Mouse (Mus musculus) kidney, postnatal 4 days (tissue): Measurements from ENCODE around the gene Oxsm.

ENCODE experiments used
- DNase-seq, 2 experiments: peaks; one replicate each; pipeline ENCODE4 v3.0.0; 2021; ENCODE audit warnings: mixed read lengths in 2 of 2

Gene Oxsm

DNA sequence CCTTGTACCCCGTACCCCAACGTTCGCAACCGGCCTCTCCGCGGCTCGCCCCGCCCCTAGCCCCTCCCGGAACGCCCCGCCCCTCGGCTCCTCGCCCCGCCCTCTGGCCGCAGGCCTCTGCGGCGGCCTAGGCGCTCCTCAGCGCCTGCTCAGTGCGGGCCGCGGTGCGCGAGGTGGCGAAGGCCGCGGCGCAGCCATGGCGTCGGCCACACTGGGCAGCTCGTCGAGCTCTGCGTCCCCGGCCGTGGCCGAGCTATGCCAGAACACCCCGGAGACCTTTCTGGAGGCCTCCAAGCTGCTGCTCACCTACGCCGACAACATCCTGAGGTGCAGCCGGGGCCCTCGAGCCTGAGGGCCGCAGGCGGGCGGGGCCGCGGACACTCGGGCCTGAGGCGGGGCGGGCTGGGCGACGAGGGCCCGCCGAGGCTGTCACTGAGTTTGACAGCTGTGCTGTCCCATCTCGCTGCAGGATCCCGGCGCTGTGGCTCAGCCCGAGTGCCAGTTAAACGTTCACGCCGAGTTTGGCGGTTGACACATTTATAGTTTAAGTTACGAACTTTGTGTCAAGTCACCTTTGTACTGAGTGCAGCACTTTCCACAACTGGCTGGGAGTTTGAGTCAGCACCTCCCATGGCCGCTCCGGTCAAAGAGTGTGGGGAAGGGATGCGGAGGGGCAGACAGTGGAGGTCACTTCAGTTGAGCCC, at the start of gene Oxsm, which contains the start of gene Ngly1:
Oxsm (minus strand) TSS at position 638 of the 704 bp plus-strand sequence.
Ngly1 (plus strand) TSS at position 110 of the 704 bp plus-strand sequence.
- DNase-seq: peak; percentile 93 to 94

DNA sequence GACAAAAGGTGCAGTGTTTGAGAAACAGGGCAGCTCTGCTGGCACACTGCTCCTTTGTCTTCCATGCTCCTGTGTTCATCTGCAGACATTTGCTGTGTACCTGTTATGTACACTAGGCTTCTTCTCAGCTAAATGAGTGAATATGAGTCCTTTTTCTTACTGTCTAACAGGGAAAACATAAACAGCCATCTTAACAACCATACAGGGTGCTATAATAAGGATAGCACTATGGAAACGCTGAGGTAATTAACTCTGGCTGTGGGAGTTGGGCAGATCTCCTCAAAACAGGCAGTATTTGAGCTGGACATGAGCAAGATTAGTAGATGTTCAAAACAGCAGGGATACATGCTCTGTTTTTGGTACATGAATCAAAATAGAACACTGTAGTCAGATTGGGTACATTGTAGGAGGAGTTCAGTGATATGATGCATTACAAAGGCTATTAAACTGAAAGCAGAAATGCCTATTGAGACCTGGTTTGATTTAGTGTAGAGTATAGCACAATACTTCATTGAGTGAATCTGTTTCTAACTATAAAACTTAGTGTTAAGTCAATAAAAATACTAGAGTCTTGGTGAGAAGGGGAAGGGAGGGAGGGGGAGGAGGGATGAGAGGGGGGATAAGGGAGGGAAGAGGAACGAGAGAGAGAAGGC, 47.3 kb upstream of the Oxsm start:
- no peak for DNase-seq

DNA sequence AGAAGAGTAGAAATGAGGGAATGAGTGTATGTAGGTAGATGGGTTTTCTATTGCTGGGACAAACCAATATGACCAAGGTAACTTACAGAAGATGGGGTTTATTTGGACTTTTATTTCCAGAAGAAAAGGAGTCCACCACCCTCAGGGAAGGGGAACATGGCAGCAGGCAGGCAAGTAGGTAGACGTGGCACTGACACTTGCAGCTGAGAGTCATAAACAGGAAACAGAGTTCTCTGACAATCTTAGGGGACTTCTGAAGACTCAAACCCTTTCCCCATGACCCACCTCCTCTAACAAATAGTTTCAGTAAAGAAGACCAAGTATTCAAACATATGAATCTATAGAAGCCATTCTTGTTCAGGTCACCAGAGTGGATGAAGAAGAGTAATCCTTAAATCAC, 44.3 kb upstream of the Oxsm start:
- DNase-seq: no peak

DNA sequence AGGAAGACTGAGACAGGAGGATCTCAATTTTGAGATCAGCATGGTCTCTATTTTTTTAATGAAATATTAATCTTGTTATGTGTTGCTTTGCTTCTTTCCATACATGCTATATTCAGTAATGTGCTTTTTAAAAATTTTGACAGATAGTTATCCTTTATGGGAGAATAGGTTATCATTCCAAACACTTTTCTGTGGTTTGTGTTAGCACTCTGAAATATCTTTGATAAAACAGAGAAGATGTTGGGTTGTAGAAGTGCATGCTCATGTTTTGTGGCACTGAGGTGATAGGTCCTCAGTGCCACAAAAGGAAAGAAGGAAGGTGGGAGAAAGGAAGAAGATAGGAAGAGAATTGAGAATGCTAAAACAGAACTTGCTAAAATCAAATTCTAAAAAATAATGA, 43.4 kb upstream of the Oxsm start:
- DNase-seq: no peak

DNA sequence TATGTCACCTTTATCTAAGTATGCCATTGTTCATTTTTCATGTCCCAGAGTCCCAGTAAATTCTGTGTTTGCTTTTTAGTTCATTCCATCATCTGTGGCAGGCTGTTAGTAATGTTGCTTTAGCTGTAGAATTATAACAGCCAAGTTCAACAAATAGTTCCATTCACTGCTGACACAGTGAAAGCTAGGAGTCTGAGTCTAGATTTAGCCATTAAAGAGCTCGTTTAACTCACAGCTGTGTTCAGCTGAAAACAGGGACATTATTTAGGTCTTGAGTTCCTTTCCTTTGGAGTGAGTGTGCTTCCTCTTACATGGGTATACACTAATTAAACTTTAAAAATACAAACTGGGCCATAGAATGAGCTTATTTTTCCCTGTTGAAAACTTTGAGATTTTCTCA, 42.8 kb upstream of the Oxsm start:
- DNase-seq: no peak

DNA sequence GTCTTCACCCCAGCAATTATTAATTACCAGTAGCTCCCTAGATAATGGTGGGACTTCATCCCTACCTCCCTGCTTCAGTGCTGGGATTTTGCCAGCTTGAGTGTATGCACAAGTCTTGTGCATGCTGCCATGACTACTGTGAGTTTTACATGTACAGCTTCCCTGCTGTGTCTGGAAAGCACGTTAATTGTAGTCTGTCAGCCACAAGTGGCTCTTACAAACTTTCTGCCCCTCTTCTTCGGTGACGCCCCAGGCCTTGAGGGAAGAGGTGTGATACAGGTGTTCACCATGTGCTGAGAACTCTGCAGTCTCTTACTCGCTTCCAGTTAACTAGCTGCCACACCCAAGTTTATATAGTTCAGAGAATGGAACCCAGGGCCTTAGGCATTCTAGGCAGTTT, 34.4 kb upstream of the Oxsm start:
- DNase-seq: no peak

DNA sequence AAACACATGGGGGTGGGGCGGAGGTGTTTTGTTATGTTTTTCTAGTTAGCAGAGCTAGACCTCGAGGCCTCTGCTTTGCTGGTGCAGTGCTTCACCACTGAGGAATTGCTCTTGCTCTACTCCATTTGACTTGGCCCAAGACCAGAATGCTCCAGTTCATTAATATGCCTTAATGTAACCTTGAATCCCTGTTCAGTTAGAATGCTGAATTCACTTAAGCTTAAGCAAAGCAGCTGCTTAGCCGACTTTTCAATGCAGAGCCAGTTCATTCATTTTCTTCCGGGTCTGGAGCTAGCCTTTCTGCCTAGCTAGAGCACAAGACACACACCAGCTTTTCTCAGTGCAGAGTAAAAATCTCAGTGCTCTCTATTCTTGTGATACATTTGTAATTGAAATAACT, 29.6 kb upstream of the Oxsm start:
- DNase-seq: no peak

DNA sequence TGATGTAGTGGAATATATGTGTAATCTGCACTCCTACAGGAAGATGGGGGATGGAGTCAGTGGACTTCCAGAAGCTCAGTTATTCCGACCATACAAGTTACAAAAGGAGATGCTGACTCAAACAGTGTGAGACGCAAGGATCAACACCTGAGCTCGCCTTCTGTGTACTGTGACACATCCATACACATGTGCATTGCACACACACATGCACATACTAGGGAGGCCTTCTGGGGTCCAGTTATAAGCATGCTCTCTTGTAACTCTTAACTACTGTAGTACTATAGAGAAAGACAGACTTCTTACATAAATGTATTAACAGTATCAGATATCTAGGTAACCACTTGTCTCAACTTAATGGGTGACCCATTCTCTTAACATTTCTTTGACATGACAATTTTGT, 24.1 kb upstream of the Oxsm start:
- no peak for DNase-seq

DNA sequence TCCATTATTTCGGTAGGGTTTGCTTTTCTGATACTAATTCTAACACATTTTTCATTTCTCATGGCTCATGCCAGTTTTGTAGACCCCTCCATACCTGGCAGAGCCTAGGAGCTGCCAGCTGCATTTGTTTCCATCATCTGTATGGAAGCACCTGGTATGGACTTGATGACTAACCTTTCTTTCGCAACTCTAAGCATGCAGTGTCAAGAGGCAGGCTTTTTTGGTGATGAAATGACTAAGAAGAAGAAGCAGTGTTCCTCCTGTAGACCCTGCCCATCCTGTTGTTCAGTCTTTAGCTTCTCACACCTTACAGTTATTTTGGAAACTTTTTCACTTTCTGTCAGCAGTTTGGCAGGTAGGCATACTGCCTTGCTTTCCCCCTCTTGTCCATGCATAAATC, 20.2 kb upstream of the Oxsm start:
- no peak for DNase-seq

DNA sequence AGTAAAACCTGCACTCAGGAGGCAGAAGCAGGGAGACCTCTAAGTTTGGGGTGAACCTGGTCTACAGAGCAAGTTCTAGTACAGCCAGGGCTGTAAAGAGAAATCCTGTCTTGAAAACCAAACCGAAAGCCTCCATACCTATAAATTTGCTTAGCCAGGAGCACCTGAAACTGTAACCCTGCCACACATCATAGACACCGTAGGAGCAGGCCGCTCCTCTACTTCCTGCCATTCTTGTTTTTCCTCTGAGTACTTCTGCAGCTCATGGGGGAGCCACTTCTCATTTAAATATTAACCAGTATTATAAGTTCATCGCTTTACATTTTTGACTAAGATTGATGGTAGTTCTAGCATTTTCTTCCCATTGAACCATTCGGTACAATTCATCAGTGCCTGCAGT, 17.4 kb upstream of the Oxsm start:
- DNase-seq: no peak

DNA sequence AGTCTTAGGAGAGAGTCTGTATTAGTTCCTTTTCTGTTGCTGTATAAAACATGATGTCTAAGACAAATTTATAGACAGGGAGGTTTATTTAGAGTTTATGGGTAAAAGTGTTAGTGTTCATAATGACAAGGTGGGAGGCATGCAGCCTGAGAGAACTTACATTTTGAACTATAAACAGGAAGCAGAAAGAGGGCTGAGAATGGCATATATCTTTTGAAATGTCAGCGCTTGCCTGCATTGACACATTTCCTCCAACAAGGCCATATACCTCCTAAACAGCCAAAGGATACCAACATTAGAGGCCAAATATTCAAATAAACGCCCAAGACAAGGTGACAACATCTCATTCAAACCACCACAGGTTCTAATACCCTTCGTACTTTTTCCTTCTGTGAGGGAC, 12.3 kb upstream of the Oxsm start:
- DNase-seq: no peak

DNA sequence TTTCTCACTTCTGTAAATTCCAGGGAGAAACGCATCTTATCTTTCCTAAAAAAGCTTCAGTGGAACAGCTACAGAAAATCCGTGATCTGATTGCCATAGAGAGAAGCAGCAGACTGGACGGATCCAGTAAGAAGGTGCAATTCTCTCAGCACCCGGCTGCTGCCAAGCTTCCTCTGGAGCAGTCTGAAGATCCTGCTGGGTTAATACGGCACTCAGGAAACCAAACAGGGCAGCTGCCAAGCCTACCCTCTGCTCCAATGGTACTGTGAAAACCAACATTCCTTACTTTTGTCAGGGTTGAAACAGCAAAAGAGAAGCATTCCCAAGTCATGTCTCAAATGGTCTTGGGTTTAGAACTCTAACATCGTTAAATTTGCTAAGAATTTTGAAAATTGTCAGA, 10.9 kb upstream of the Oxsm start:
- DNase-seq: no peak

DNA sequence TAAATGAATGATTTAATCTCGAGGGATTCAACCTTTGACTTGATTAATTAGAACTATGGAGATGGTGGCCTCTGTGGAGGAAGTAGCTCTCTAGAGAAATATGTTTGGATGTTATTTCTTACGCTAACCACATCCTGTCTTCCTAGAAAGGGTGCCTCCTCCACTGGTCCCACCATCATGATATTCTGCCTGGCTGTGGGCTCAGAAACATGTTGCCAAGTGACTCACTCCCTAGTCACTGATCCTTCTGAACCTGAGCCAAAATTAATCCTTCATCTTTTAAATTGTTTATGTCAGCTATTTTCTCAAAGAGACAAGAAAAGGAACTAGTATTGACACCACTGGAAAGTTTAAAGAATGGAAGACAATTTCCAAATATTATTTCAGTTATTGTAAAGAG, 6.6 kb upstream of the Oxsm start:
- no peak for DNase-seq

DNA sequence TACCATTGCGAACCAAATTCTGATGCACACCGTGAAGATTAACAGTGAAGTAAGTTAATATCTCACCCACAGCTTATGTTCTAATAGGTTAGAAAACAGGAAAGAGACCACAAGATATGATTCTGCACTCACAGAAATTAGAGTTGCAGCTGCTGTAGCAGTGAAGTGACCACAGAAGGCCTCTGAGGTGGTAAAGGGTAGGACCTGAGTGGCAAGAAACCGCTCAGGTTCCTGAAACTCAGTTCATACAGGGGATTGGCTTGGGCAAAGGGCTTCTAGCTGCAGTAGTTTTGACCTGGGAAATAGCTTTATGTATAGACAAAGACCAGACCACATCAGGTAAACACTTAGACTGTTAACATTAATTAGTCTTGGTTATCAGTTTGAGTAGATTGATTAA, 6.1 kb upstream of the Oxsm start:
- DNase-seq: no peak

DNA sequence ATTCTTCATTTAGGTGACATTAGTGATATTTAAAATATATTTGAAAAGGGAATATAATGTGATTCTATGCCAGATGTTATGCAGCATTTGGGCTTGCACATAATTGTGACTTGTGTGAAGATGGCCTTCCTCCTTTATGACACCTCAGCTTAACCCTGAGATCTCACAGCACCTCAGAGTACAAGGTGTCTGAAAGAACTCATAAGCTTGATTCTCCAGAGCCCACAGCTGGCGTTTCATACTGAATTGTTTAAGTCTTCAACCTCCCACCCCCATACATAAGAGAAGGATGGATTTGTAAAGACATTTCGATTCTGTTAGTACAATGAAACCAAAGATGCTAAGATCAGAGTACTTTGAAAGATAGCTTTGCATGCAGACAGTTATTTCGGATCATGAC, 491 bp upstream of the Oxsm start:
- DNase-seq: no peak

DNA sequence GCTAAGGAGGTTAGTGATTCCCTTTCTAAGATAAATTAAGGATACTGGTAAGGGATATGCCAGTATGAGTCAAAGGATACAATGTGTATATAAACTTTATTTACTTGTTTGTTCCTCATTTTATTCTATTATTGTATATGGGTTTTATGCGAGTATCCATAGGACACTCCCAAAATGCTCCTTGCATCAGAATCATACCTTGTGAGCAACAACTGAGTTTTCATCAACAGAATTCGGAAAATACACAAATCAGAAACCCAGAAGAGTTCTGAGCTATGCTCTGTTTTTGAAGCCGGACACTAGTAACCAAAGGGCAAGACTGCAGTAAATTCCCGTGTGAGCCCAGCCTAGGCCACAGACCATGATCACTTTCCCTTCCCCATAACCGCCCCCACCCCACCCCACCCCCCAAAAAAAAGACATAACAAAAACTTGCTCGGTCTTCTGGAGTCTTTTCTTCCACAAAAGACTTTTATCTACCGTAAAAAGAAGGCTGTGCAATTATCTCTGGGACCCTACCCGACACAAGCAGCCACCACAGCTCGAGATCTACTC, 928 bp downstream of the Oxsm start:
- DNase-seq: no peak

DNA sequence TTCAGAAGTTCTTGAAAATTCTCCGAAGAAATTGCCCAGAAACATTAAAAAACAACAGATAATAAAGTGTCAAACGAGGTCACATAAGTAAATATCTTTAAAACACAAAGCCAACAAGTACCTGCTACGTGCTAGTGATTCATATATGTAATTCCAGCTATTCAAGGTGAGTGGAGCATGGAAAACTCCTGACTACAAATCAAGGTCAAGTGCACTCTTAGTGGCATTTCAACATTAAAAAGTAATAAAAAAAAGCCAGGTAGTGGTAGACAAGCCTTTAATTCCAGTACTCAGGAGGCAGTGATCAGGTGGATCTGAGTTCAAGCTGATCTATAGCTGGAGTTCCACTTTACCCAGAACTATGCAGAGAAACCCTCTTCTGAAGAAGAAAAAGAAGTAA, 1.5 kb downstream of the Oxsm start:
- no peak for DNase-seq

DNA sequence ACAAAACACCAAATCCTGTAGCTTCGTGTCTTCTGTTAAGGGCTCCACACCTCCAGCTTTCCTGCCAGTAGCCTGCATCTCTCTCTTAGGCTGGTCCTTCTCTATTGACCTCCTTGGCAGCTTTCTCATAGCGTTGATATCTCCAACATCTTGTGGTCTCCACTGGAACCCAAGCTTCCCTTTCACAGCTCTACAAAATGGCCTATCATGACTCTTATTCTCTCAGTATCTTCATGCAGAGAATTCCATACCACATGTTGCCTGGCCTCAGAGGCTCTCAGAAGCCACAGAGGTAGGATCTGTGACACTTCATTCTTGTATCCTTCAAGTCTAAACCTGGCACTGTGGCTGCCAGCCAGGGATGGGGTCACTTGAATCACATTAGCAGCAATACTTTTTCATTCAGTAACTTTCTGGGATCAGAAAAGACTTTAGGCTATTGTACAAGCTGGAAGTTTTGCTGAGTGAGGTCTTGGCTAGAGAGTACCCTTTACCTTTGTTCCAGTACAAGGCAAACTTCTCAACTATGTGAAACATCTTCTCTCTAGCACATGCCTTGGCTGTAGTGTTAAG, 3.2 kb downstream of the Oxsm start:
- DNase-seq: no peak

DNA sequence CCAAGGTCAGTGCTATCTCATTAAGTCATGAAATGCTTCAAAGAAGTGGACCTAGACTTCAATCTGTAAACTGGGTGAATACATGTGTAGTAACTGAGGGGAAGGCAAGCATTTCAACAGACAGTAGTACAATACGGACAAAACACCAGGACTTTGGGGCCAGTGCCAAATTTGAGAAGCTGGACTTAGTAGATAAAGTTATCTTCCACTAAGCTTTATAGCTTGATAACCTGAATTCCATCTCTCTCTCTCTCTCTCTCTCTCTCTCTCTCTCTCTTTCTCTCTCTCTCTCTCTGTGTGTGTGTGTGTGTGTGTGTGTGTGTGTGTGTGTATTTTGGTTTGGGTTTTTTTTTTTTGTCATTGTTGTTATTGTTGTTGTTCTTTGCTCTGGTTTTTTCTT, 4.5 kb downstream of the Oxsm start:
- no peak for DNase-seq

DNA sequence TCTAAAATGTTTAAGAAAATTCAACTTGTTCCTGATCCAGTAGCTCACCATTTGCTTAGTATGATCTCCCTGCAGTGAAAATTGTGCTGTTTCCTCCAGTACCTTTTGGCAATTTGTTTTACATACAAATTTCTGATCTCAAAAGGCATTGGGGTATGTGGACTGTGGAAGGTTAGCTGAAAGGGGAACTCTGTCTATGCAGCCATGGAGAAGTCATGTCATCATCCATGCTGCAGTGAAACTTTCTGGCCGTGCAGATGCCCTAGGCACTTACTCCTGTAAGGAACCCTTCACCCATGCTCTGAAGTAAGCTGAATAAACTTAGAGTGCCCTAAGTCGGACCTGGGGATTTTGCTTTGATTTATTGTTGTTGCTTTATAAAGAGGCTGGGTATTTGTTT, 5.2 kb downstream of the Oxsm start:
- no peak for DNase-seq

DNA sequence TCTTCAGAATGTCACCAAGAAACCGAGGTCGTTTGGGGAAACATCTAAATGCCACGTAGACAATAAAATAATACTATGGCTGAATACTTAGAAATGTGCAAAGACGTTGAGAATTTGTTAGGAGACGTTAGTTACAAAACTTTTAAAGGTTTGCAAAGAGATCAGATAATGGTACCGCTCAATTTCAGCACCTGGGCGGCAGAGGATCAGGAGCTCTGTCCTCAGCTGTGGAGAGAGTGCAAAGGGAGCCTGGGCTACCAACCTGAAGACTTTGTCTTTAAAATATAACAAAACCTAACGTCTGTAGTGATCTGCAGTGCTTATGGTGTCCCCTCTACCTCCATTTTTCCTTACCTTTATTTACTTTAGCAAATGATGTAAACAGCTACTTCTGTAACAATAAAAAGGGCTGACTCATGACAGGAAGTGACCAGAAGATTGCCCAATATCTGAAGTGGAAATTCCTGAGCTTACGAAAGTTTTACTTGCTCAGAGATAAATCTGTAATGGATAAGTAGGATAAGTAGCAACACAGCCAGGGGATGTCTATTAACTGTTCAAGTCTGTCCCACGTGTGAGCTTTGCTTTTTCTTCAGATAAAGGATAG, 5.9 kb downstream of the Oxsm start:
- DNase-seq: peak in 1 of 2 experiments; percentile 15

DNA sequence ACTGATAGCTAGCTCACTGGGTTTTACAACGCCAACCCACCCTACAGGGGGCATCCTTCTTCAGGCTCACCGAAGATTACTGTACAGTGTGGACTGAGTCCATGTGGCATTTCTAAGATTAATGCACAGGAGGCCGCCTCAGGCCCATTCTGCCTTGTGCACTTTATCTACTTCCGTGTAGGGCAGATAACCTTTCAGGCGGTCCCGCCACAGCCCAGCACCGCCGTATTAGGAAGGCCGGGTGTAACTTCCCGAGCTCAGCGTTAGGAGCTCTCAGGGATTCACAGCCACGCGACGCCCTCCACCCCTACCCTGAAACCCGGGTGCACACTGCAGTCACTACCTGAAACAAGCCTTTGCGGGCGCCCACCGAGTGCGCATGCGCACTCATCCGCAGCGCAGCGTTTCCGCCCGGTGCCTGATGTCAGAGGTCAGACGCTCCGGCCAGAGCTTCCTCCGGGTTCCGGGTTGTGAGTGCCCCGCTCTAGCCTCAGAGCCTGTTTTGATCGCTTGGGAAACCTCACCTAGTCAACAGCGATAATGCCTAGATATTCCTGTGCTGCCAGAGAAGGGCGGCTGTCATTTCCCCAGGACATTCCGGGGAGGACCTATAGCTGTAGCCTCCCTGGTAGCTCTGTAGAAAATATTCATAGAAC, 6.5 kb downstream of the Oxsm start:
- DNase-seq: peak; percentile 92 to 94

DNA sequence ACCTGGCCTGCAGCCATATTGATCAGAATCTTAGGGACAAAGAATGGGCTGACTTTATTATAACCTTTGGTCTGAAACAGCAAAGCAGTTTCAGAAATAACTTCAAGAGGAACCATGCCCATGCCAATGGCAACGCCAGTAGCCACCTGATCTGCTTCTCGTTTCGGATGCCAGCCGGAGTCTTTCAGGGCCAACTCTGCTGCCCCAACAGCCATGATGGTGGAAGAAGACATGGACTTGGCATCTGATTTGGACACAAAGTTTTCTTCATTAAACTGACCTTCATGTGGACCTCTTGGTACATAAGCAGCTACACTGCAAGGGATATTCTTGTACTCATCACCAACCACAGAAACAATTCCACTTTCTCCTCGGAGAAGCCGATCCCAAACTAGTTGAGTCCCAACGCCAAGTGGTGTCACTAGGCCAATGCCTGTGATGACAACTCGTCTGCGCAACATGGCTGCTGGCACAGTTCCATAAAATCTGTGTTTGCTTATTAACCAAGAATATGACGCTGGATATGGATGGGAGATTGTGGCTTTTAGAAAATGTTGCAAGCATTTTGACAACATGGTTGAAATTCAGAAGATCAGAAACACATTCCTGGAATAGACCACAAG, 7.3 kb downstream of the Oxsm start:
- no peak for DNase-seq
